Mouse (Mus musculus) ES-Bruce4 (cell line): ENCODE measurements around the gene Stk32c.

Source experiments
- CTCF ChIP-seq: IDR thresholded peaks from one replicate; pipeline ENCODE4 v1.8.1; 2011; ENCODE audit warnings: low read depth, low read length
- EP300 ChIP-seq: IDR thresholded peaks from 2 replicates; pipeline ENCODE4 v1.6.1; 2011; ENCODE audit warnings: low read depth, low read length; ENCODE audit not compliant: insufficient read depth
- POLR2A ChIP-seq: IDR thresholded peaks from one replicate; pipeline ENCODE4 v1.8.1; 2011; ENCODE audit warnings: low read length; ENCODE audit not compliant: insufficient read depth

GRCm38 (mm10) chr7:139126549-139126948 lies 86.6 kb downstream of the Stk32c start:
- TF ChIP-seq CTCF (no peak), POLR2A (no peak), EP300 (no peak)
